Mouse (Mus musculus) heart, postnatal 4 days (tissue): ENCODE results near the gene Cyp1a2. TPM values are rescaled to one million over a fixed set of nuclear protein-coding genes. Genes with fewer than 3 reads are reported as not detected.

Experiments
- DNase-seq: peaks from one replicate; pipeline ENCODE4 v3.0.0; 2021
- total RNA-seq, 2 experiments: library from RNA; stranded (reverse); gene quantifications; 2 replicates each; pipeline ENCODE4 v1.2.3; 2021

Gene Cyp1a2
- total RNA-seq, 2 experiments from 2014 or later = not detected

- no peak for DNase-seq
Observed at GRCm38 (mm10) chr9:57671037-57671436, 12.5 kb downstream of the Cyp1a2 start.

GRCm38 (mm10) chr9:57669566-57669965, 13.9 kb downstream of the Cyp1a2 start:
- no peak for DNase-seq

GRCm38 (mm10) chr9:57668277-57668676, 15.2 kb downstream of the Cyp1a2 start:
- no peak for DNase-seq

- DNase-seq = no peak
Observed at GRCm38 (mm10) chr9:57667817-57668216, 15.7 kb downstream of the Cyp1a2 start.

GRCm38 (mm10) chr9:57667136-57667535, 16.4 kb downstream of the Cyp1a2 start:
- no peak for DNase-seq

GRCm38 (mm10) chr9:57666536-57666935, 17.0 kb downstream of the Cyp1a2 start:
- DNase-seq = no peak

GRCm38 (mm10) chr9:57664616-57665015, 18.9 kb downstream of the Cyp1a2 start:
- DNase-seq = no peak

- DNase-seq = no peak
Observed at GRCm38 (mm10) chr9:57661552-57661951, 22.0 kb downstream of the Cyp1a2 start.

GRCm38 (mm10) chr9:57660501-57660900, 23.0 kb downstream of the Cyp1a2 start:
- DNase-seq = no peak

GRCm38 (mm10) chr9:57659774-57660173, 23.7 kb downstream of the Cyp1a2 start:
- peak; percentile 82 for DNase-seq

- DNase-seq = no peak
Observed at GRCm38 (mm10) chr9:57658970-57659369, 24.5 kb downstream of the Cyp1a2 start.

- no peak for DNase-seq
Observed at GRCm38 (mm10) chr9:57657843-57658242, 25.7 kb downstream of the Cyp1a2 start.

- DNase-seq = no peak
Observed at GRCm38 (mm10) chr9:57656631-57657350, 26.7 kb downstream of the Cyp1a2 start.

- peak; percentile 98 for DNase-seq
Observed at GRCm38 (mm10) chr9:57655749-57656148, 27.8 kb downstream of the Cyp1a2 start.

- no peak for DNase-seq
Observed at GRCm38 (mm10) chr9:57654966-57655365, 28.5 kb downstream of the Cyp1a2 start.

GRCm38 (mm10) chr9:57653283-57653682, 30.2 kb downstream of the Cyp1a2 start, which contains the start of gene Csk:
Csk (minus strand) TSS chr9:57653631.
- no peak for DNase-seq

- no peak for DNase-seq
Observed at GRCm38 (mm10) chr9:57652855-57653254, 30.6 kb downstream of the Cyp1a2 start.

- DNase-seq = no peak
Observed at GRCm38 (mm10) chr9:57652351-57652750, 31.2 kb downstream of the Cyp1a2 start.

GRCm38 (mm10) chr9:57650786-57651311, 32.7 kb downstream of the Cyp1a2 start:
- DNase-seq = no peak

GRCm38 (mm10) chr9:57650130-57650785, 33.2 kb downstream of the Cyp1a2 start:
- no peak for DNase-seq

- DNase-seq = no peak
Observed at GRCm38 (mm10) chr9:57647286-57648108, 36.0 kb downstream of the Cyp1a2 start.

- no peak for DNase-seq
Observed at GRCm38 (mm10) chr9:57646551-57647103, 36.9 kb downstream of the Cyp1a2 start.
